Mouse (Mus musculus) ES-Bruce4 (cell line): ENCODE measurements around the gene Pik3r6.

Experiments used
- CTCF ChIP-seq: IDR thresholded peaks from one replicate; pipeline ENCODE4 v1.8.1; 2011; ENCODE audit warnings: low read depth, low read length
- EP300 ChIP-seq: IDR thresholded peaks from 2 replicates; pipeline ENCODE4 v1.6.1; 2011; ENCODE audit warnings: low read depth, low read length; ENCODE audit not compliant: insufficient read depth
- POLR2A ChIP-seq: IDR thresholded peaks from one replicate; pipeline ENCODE4 v1.8.1; 2011; ENCODE audit warnings: low read length; ENCODE audit not compliant: insufficient read depth

- TF ChIP-seq POLR2A (no peak), CTCF (peak; percentile 95), EP300 (no peak)
Measured at GRCm38 (mm10) chr11:68555918-68556584, 53.2 kb downstream of the Pik3r6 start, which contains the start of gene Mfsd6l.
